Mouse (Mus musculus): Measurements from ENCODE around the gene E130114P18Rik.

Gene E130114P18Rik

DNA sequence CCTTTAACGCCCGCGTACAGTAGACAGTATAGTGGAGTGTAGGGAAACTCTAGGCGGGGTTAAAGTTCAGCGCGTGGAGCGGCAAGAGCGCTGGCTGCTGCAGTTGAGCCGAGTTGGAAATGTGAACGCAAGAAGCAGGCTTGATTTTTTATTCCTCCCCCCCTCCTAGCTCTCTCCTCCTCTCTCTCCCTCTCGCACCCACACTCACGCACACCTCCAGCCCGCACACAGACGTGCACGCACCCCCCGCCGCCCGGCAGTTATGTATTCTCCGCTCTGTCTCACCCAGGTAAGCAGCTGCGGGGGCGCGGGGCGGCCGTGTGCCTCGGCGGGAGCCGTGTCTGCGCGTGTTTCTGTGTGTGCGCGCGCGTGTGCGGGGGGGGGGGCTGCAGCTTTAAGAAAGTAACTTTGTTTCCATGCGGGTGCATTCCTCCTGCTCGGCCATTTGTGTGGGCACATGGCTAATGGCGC is at the start of gene E130114P18Rik:
Gene E130114P18Rik, minus strand, starts transcription at position 373 of the 471 bp plus-strand sequence.
- DNase-seq: peak; percentile 61

DNA sequence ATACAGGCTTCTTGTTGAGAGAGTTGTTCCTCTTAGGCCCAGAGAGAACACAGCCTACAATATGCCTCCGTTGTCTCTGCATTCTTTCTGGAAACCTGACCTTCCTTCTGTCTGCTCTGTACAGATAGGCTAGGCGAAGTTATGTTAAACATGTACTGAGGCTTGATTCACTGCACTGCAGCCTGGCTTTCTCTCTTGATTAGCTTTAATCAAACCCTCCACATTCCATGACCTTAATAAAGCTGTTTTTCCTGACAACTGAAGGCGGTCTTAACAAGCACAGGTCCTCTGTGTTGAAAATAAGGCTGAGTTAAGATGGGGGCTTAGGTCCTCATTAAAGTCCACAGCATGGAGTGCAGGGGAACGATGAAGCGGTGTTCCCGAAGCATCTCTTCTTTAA is 49.2 kb upstream of the E130114P18Rik start:
- no peak for DNase-seq

DNA sequence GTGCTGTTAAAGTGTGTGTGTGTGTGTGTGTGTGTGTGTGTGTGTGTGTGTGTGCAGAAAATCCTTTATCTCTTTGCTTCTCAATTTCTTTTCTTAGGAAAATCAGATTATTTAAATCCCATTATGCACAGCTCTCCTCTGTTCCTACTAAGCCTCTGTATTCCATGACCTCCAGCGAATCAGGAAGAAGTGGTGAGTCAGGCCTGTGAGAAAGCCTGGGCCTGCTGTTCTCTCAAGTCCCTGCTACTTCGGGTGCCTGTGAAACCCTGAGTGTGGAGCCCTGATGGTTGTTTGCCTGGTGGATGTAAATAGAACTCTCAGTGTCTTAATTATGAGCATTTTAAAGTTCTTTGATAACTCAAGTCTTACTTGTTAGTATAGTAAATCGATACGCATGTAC is 48.0 kb upstream of the E130114P18Rik start:
- no peak for DNase-seq

DNA sequence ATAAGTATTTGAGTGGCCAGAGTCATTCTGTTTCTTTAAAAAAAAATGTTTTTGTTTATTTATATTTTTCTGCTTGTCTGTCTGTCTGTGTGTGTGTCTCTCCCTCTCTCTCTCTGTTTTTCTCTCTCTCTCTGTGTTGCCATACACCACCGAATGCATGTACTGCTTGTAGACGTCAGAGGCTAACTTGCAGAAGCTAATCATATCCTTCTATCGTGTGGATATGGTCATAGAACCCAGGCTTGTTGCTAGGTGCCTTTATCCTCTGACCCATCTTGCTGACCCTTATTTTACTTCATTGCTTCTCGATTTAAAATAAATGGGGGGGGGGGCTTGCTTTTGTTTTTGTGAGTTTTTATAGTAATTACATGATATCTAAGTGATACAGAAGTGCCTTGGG is 47.6 kb upstream of the E130114P18Rik start:
- DNase-seq: no peak

DNA sequence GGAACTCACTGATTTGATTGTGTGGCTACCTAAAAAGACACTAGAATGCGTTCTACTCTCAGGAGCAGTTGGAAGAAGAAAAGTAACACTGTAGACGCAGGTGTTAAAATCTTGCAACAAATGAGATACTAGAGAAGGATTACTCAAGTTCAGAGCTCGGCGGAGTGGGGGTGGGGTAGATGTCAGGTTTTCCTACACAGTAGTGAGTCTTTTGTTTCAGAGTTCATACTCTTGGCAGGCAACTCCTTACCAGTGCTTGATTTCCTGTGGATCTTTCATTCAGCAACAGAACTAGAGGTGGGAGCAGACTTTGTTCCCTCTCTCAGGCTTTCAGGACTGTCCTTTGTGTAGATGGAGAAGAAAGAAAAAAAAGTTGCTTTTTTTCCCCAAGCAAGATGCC is 46.6 kb upstream of the E130114P18Rik start:
- no peak for DNase-seq

DNA sequence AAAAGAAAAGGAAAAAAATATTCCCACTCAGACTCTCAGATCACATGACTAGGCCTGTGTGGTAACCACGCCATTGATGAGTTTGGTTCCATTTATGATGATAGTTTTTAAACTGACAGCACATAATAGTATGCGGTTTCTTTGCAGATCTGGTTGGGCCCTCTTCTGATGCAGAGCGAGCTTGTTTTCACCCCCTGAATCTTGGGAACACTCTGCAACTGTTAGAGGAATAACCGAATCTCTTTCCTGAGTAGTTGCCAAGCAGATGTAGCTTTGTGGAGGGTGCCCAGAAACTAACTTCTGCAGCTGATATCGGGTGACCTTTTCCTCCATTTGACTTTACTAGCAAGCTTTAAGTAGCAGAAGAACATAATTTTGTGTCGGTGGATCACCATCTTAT is 45.6 kb upstream of the E130114P18Rik start:
- no peak for DNase-seq

DNA sequence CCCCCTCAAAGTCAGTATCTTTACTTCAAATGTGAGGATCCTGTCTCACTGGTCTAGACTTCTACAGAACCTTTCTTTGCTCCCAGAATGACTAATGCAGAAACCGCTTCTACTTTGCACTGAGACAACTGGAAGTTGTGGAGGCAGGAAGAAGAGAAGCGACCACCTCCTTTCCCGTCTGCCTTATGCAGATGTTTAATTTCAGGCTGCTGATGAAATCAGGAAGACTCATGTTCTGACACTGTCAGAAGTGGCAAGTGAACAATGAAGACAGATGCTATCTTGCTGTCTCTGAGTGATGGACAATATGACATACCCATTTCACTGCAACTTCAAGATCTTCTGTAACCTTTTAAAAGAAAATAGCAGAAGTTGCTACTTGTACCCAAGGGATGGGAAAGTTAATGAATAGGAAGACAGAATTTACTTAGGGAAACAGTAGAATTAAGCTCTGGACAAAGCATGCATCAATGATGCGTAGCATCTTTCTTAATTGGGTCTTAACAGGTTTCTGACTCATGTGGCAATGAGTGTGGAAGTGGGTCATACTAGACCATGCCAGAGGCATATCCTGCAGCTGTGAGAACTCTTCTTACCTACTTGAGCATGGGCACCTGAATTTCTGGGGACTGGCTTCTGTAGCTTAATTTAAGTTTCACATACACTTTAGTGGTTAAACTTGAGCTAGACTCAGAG is 43.8 kb upstream of the E130114P18Rik start:
- DNase-seq: no peak

DNA sequence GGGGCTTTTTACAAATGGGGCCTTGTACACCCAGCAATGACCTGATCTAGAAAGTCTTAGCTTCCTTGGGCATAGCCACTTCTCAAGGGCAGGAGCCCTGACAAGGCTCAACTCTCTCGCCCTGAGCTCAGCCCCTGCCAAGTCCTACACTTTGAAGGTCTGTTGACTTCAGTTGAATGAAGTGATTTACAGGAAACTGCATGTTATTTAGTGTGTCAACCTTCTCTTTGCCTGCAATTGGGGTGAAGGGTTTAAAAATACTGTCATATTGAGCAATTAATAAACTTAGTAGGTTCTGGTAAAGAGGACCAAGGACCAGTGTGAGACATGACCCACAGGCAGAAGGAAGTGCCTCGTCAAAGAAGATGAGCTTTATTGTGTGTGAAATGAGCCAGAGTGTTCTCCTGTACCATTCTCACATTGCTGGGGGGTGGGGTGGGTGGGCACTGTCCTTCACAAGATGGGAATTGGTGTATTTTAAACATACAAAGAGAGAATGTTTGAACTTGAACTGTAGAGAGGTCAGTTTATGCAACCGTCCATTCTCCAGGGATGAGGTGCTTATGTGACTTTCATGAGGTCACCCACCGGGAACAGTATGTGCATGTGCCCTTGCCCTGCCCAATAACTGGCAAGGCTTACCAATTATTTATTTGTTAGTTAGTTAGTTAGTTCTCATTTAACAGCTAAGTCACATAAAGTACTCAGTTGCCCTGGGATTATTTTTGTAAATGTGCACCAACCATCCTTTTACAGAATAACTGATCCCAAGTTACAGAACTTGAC is 42.8 kb upstream of the E130114P18Rik start:
- no peak for DNase-seq

DNA sequence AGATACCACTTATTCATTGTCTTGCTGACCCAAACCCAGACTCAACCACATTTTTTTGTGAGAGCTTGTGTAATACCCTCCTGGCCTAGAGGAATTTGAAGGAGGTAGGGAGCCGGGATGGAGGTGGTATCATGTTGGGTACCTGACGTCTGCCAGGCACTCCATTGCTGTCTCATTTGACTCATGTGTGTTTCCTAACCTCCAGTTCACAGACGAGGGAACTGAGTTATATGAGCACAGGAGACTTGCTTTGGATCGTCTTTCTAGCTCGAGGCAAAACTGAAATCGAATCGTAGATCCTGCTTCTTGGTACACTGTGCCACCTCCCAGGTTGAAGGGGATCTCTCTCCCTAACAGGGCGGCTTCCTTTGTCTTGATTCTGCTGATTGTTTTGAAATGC is 41.2 kb upstream of the E130114P18Rik start:
- DNase-seq: no peak

DNA sequence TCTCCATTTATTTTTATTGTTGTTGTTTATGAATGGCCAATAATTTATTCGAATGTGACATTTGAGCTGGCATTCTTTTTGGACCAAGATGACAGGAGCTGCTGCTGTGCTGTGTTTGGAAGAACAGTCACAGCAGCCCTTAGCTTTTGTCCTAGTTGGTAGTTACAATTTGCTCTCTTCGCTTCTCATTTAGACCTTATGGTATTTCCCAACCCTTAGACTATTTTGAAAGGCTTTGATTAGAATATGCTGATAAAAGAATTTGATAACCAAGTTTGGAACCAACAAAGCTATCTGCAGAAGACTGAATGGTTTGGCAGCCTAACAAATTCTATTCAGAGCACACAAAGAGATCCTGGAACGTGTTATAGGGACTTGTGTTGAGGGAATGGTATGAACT is 40.6 kb upstream of the E130114P18Rik start:
- DNase-seq: no peak

DNA sequence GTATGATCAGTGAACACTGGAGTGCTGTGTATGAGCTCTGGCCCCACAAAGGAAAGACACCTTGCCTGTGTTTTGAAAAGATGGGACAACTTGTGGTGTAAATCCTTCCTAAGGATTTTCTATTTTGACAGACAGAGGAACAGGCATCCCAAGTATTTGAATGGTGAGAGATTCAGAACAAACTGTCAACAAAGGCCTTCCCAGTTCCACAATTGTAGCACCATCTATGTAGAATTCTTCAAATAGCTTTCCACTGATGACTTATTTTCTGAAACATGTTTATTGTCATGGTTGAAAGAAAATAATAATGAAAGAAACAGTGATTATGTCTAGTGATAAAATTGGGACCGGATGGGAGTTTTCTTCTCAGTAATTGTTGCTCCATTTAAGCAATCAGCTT is 39.9 kb upstream of the E130114P18Rik start:
- DNase-seq: no peak

DNA sequence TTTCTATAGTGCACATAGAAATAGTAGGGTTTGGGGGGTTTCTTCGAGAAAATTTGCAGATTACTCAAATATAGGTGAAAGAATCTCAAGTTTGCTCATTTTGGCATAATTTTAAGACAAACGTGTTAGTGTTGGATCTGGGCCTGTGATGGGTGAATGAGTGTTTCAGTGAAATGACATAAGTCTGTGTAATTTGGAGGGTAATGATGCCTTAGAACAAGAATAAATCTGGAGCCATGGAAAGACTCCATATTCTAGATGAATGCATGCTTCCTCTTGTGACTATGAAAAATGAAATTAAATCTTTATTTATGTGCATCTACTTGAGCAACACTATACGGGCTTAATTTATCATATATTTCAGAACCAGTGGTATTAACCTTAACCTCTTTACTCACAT is 38.9 kb upstream of the E130114P18Rik start:
- DNase-seq: no peak

DNA sequence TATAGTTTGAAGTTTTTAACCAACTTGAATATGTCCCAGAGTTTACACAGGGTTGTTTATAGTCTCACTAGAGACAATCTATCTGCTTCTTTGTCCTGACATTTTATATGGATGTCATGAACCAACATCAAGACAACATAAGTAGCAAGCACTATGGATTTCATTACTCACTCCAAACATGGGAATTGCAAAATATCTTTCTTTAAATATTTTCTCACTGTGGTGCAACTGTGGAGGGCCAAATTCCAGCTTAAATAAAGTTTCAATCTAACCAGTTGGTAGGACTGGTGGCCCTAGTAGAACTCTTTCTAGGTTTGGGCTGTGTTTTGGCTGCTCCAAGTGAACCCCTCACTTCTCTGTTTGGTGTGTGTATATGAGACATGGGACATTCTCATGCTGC is 38.1 kb upstream of the E130114P18Rik start:
- DNase-seq: no peak

DNA sequence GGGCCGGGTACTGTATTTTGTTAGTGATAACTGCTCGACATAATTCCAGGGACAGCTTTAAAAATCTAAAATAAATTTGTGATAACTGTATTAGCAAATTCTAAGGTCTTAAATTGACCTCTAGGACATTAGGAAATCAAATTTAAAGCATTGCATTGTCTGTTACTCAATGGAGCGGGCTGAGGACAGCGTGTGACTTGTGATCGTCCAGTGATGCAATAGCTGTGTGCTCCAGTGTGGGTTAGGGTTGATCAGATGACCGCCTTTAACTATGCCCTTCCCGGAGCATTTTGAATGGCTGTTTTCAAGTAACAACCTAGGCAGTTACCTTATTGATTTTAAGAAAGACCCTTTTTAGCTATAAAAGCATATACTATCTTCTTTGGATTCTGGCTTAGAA is 36.6 kb upstream of the E130114P18Rik start:
- no peak for DNase-seq

DNA sequence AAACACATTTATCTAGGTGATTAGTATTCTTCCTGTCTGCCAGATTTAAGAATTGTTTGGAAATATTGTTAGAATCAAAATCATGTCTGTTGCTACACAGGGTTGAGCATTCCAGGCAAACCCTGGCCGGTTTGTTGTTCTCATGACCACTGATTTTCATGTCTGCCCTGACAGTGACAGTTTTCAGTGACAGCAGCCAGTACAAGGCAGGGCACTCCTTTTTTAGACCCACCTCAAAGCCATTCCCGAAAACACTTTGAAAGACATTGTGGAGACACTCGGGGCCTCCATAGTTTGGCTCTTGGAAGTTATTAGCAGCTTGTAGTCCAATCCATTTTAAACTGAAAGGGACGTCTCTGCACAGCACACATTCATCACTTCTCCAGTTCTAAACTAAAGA is 36.1 kb upstream of the E130114P18Rik start:
- no peak for DNase-seq

DNA sequence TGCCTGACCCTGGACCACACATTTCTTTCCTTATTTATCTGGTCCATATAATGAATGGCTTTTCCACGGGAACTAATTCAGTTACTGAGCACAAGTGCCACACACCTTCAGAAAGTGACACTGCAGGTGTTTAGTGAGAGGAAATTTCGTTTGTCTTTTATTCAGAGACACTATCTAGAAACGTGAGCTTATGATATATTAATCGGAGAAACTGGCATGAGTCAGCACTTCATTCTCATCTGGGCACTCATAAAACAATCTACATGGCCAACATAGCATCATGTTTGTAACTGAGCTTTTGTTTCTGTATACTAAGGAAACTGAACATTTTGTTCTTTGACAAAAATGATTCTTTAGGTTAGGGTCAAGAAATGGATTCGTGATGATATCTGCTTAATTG is 35.2 kb upstream of the E130114P18Rik start:
- no peak for DNase-seq

DNA sequence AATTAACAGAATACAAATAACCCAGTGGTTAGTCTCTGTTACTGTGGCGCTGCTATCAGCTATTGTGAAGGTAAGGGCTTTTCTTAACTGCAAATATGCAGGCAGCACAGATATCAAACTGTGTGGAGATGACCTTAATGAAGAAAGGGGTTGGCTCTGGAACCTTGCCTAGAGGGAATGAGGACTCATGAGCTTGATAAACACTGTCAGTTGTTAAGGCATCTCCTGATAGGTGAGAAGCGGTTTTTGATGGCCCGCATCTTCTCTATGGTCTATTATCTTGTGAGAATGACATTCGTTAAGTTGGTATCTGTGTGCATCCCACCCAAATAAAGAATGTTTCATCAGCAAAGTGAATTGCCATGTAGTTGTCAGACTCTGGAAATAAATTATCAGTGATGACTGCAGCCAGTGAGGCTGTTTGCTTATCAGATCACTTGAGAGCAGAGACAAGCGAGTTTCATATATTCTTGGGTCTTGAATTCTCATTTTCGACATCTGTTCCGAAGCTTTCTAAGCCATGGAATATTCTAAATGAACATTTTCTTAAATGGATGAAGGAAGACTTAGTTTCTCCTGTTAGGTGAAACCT is 32.6 kb upstream of the E130114P18Rik start:
- no peak for DNase-seq

DNA sequence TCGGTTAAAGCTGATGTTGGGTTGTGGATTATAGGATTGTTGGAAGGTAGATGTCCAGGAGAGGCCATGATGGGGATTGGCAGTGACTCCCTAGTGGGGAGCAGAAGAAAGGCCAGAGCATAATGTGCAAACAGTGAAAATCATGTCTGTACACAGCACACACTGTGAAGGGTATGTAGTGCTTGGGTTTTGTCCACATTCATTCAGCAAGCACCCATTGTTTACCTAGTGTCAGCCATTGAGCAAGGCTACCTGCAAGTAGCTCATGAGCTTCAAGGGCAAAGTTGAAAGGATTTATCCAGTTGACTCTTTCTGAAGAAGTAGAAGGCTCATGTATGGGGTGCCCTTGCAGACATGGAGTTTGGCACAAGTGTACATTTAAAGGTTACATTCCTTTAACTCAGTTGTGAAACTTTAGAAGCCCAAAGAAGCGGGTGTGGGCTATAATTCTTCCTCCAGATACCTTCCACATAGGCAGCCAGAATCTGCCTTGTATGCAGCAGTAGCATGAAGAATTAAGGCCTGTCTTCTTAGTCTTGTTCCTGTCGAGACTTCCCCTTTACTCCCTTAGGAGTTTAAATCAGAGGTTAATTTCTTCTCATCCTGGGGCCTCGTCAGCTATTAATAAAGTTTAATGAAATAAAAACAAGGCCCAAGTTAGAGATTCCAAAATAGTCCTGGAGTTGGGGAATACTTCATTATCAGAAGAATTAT is 31.9 kb upstream of the E130114P18Rik start:
- no peak for DNase-seq

DNA sequence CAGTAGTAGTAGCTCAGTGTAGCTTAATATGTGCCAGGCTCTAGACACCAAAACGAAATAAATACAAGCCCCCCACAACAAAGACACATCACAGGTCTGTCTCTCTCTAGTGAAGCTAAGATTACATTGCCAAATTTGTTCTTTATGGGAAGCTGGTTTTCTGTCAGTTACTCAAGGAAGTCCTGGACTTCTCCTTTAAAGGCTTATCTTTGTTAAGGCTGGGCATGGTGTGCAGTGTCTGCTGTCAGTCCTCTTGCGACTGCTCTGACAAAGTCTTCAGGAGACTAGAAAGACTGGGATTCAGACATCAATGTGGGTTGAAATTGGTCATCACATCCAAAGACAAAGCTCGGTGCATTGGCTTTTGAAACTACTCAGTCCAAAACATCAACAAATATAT is 31.0 kb upstream of the E130114P18Rik start:
- DNase-seq: no peak

DNA sequence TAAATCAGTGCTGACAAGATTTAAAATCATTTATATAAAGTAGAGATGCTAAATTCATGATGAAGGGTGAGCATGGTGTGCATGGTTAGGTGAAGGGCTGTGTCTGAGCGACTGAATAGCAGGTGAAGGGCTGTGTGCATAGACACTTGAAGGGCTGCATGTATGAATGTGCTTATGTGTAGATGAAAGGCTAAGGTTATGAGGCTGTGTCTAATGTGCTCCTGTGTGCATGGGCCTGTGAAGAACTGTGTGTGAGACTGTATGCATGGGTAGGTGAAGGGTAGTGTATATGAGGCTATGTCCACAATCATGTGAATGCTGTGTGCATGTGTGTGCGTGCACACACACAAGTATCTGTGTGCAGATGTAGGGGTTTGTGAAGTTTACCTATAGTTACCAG is 29.0 kb upstream of the E130114P18Rik start:
- DNase-seq: no peak

DNA sequence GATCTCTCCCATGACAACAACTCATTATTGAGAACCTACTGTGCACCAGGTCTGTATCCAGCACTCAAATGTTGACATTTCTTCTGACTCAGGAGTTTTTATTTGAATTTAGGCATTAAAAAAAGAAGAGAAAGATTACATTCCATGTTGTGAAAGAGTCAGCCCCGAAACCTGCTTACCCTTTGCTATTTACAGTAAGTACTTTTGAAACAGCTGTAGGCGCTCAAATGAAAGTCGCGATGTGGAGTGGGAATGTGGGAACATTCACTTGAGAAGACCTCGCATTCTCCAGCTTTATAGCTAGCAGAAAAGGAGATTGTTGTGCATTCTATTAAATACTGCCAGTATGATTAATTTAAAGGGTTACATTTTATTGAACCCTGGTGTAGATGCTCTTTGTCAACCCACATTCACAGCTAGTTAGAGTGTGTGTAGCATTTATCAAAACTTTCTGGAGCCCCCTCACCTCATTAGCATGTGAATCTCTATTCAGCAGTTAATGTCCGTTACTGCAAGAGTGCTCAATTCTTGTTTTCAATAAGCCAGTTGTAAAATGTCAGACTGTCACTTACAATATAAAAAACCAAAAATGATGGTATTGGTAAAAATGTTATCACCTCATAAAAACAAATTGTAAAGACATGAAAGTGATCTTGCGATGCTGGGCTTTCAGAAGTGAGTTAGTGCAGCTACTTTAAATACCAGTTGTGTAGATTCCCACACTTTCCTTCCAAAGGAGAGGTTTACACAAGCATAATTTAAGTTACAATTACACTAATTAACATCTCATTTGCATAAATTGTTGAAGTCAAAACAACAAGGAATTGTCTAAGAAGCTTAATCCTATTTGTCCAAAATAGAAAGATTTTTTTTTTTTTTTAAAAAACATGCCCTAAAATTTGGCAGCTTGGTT is 28.3 kb upstream of the E130114P18Rik start:
- DNase-seq: no peak

DNA sequence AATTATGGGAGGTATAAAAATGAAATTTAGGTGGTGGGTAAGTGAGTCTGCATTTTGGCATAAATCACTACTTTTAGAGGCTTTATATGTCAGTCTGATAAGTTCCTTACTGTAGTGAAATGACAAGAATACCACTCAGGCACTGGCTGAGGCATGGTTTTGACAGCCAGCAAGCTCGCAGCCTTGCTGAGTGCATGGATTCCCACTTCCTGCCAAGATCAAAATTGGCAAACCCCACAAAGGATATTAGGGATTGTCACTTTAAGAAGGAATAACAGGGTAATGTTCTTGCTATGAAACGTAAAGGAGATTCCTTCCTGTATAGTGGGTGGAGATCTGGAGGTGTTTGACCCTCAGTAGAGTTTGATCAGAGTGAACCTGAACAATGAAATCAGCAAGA is 27.4 kb upstream of the E130114P18Rik start:
- no peak for DNase-seq

Measured in cerebellum, adult 8-10 months (tissue).